Mouse (Mus musculus) brain, embryonic 14.5 days (tissue): ENCODE data around the gene Pax7. TPM values are rescaled to one million over a fixed set of nuclear protein-coding genes. Genes with fewer than 3 reads are reported as not detected.

Experiments used
- DNase-seq: peaks from one replicate; pipeline ENCODE4 v3.0.0-alpha.2; 2011; ENCODE audit warnings: low read depth
- CTCF ChIP-seq: fragments of 200-500 bp; IDR thresholded peaks from 2 replicates; pipeline ENCODE4 v1.5.1; 2012; ENCODE audit warnings: inconsistent platforms, mild to moderate bottlenecking, moderate library complexity, borderline replicate concordance; ENCODE audit not compliant: insufficient read depth, insufficient read length; ENCODE audit errors: extremely low read depth
- POLR2A ChIP-seq: fragments of 200-500 bp; IDR thresholded peaks from 2 replicates; pipeline ENCODE4 v1.6.1; 2012; ENCODE audit warnings: mild to moderate bottlenecking, inconsistent platforms, borderline replicate concordance; ENCODE audit not compliant: poor library complexity, insufficient read depth, insufficient read length, severe bottlenecking; ENCODE audit errors: extremely low read depth
- polyA plus RNA-seq: library from polyadenylated mRNA; depleted of rRNA; stranded (reverse); fragments of >200 nt; gene quantifications from 2 replicates; pipeline ENCODE4 v1.2.3, GENCODE M21; 2012

Pax7 gene
- polyA plus RNA-seq, 1 experiment = 12.2 TPM

GRCm38 (mm10) chr4:139828283-139828678 is 5.0 kb downstream of the Pax7 start:
- DNase-seq = no peak
- TF ChIP-seq POLR2A (no peak), CTCF (no peak)

GRCm38 (mm10) chr4:139827501-139828282 is 5.6 kb downstream of the Pax7 start:
- no peak for TF ChIP-seq POLR2A
- no peak for TF ChIP-seq CTCF
- DNase-seq = no peak

GRCm38 (mm10) chr4:139826231-139826630 is 7.1 kb downstream of the Pax7 start:
- TF ChIP-seq CTCF = no peak
- TF ChIP-seq POLR2A = no peak
- DNase-seq = no peak

- peak; percentile 51 for DNase-seq
- no peak for TF ChIP-seq POLR2A
- TF ChIP-seq CTCF = no peak
These were observed 7.8 kb downstream of the Pax7 start for GRCm38 (mm10) chr4:139825326-139826112.

- DNase-seq = peak; percentile 66
- TF ChIP-seq CTCF (no peak), POLR2A (no peak)
These were observed 8.6 kb downstream of the Pax7 start for GRCm38 (mm10) chr4:139824572-139825325.

GRCm38 (mm10) chr4:139823870-139824472 is 9.4 kb downstream of the Pax7 start:
- TF ChIP-seq POLR2A (no peak), CTCF (no peak)
- DNase-seq = peak; percentile 65

GRCm38 (mm10) chr4:139823138-139823869 is 10.0 kb downstream of the Pax7 start:
- no peak for TF ChIP-seq CTCF
- TF ChIP-seq POLR2A = no peak
- DNase-seq = peak; percentile 67

- no peak for DNase-seq
- no peak for TF ChIP-seq POLR2A
- no peak for TF ChIP-seq CTCF
These were observed 10.9 kb downstream of the Pax7 start for GRCm38 (mm10) chr4:139822214-139823137.

- TF ChIP-seq POLR2A (no peak), CTCF (no peak)
- peak; percentile 83 for DNase-seq
These were observed 11.7 kb downstream of the Pax7 start for GRCm38 (mm10) chr4:139821491-139822160.
